Mouse (Mus musculus) erythroblast, embryonic 14.5 days (primary cell): ENCODE data around the gene Pik3r1. TPM values are rescaled to one million over a fixed set of nuclear protein-coding genes. Genes with fewer than 3 reads are reported as not detected.

Source experiments
- H3K27me3 ChIP-seq: 2 replicates; pipeline ENCODE4 v1.6.1; 2012; ENCODE audit warnings: inconsistent platforms; ENCODE audit not compliant: control insufficient read depth
- H3K36me3 ChIP-seq: 2 replicates; pipeline ENCODE4 v1.6.1; 2012; ENCODE audit warnings: mild to moderate bottlenecking, inconsistent platforms; ENCODE audit not compliant: control insufficient read depth
- H3K4me1 ChIP-seq: 2 replicates; pipeline ENCODE4 v1.6.1; 2012; ENCODE audit warnings: inconsistent platforms; ENCODE audit not compliant: control insufficient read depth
- H3K4me3 ChIP-seq: replicated peaks from 2 replicates; pipeline ENCODE3; 2012; ENCODE audit warnings: moderate library complexity, mild to moderate bottlenecking, inconsistent platforms
- H3K9me3 ChIP-seq: 2 replicates; pipeline ENCODE4 v1.6.1; 2012; ENCODE audit warnings: low read length, inconsistent platforms, mixed read lengths; ENCODE audit not compliant: control insufficient read depth
- GATA1 ChIP-seq: IDR thresholded peaks from 2 replicates; pipeline ENCODE4 v1.6.1; 2012; ENCODE audit warnings: low read length, inconsistent platforms, mixed read lengths
- TAL1 ChIP-seq: IDR thresholded peaks from 3 replicates; pipeline ENCODE4 v1.6.1; 2012; ENCODE audit warnings: low read length, inconsistent platforms, mixed read lengths
- polyA plus RNA-seq: library from polyadenylated mRNA; stranded (reverse); fragments of >175 nt; gene quantifications from 2 replicates; pipeline ENCODE4 v1.2.3, GENCODE M21; 2012

The Pik3r1 gene
- polyA plus RNA-seq, 1 experiment = 2.9 TPM

DNA sequence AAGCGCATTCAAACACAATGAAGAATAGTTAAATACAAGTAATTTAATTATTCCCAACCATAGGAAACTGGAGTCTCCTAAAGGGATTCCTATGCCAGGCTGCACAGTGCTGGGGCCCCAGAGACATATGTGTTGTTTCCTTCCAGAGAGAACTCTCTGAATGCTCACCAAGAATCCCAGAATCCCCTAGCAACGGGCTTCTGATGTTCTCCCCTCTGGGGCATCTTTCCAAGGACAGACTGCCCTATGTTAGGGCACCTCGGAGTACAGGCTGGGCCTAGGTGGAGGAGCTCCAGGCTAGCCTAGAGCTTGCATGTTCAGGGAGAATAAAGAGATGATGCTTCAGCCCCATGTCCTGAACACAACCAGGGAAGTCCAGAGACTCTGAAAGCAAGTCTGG, 58.2 kb downstream of the Pik3r1 start:
- H3K4me1 ChIP-seq = no peaks in the 10 kb centered on the region
- H3K4me3 ChIP-seq = no peak overlapping the region
- H3K27me3 ChIP-seq = no peaks in the 10 kb centered on the region
- H3K36me3 ChIP-seq = peaks cover 22% of the 10 kb centered on the region
- no peaks in the 10 kb centered on the region for H3K9me3 ChIP-seq
- TF ChIP-seq GATA1 (no peak), TAL1 (no peak)

- peaks cover 32% of the 10 kb centered on the region for H3K36me3 ChIP-seq
- H3K4me1 ChIP-seq = no peaks in the 10 kb centered on the region
- TF ChIP-seq TAL1 (no peak), GATA1 (no peak)
- H3K27me3 ChIP-seq = no peaks in the 10 kb centered on the region
- H3K9me3 ChIP-seq = no peaks in the 10 kb centered on the region
- no peak overlapping the region for H3K4me3 ChIP-seq
These were observed 60.8 kb downstream of the Pik3r1 start for GRCm38 (mm10) chr13:101707226-101707625.

GRCm38 (mm10) chr13:101706426-101706825, 61.6 kb downstream of the Pik3r1 start:
- TF ChIP-seq GATA1 (no peak), TAL1 (no peak)
- no peaks in the 10 kb centered on the region for H3K27me3 ChIP-seq

GRCm38 (mm10) chr13:101702096-101702775, 65.8 kb downstream of the Pik3r1 start:
- Histone ChIP-seq H3K9me3 (no peaks in the 10 kb centered on the region), H3K36me3 (peaks cover 50% of the 10 kb centered on the region), H3K27me3 (no peaks in the 10 kb centered on the region), H3K4me3 (no peak overlapping the region), H3K4me1 (no peaks in the 10 kb centered on the region)
- no peak for TF ChIP-seq GATA1
- TF ChIP-seq TAL1 = no peak

More at GRCm38 (mm10) chr13:101706426-101706825, 61.6 kb downstream of the Pik3r1 start:
- no peaks in the 10 kb centered on the region for H3K4me1 ChIP-seq
- no peaks in the 10 kb centered on the region for H3K9me3 ChIP-seq
- H3K4me3 ChIP-seq = no peak overlapping the region
- H3K36me3 ChIP-seq = peaks cover 39% of the 10 kb centered on the region

DNA sequence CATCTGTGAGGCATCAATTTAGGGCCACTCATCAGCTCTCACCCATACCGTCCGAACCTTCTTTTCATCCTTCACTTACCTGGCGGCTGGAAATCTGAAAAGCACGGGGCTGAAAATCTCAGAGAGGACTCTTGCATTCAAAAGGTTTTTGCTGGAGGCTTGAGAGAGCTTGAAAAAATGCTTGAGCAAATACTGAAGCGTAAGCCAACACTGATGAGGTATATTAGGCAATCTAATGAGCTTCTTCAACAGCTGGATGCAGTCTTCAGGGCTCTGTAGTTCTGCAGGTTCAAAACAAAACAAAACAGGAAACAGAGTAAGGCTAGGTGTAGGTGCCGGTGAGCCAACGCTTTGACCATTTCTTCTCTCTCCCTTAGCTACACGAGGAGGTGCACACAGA, 66.4 kb downstream of the Pik3r1 start:
- Histone ChIP-seq H3K4me1 (no peaks in the 10 kb centered on the region), H3K4me3 (no peak overlapping the region), H3K36me3 (peaks cover 50% of the 10 kb centered on the region), H3K27me3 (no peaks in the 10 kb centered on the region), H3K9me3 (no peaks in the 10 kb centered on the region)
- no peak for TF ChIP-seq TAL1
- no peak for TF ChIP-seq GATA1

GRCm38 (mm10) chr13:101699742-101700141, 68.3 kb downstream of the Pik3r1 start:
- Histone ChIP-seq H3K4me1 (peaks cover 16% of the 10 kb centered on the region), H3K4me3 (no peak overlapping the region), H3K27me3 (no peaks in the 10 kb centered on the region), H3K36me3 (peaks cover 41% of the 10 kb centered on the region), H3K9me3 (no peaks in the 10 kb centered on the region)
- TF ChIP-seq GATA1 (no peak), TAL1 (no peak)

DNA sequence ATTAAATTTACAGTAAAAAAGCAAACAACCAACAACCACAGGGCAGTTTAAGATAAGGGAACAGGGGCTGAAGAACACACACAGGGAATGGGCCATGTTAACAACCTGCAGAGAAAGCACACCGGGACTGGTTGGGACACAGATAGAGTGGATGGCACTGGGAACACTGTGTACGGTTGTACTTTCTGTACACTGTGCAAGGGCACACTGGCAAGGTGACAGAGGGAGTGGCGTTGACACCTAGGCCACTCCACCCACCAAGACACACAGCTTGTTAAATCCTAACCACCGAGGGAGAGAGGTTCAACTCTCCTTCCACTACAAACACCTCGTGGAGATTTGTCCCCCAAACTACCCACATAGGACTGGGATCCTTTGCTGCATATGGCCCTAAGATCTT, 70.1 kb downstream of the Pik3r1 start:
- no peak overlapping the region for H3K4me3 ChIP-seq
- H3K36me3 ChIP-seq = peaks cover 36% of the 10 kb centered on the region
- no peaks in the 10 kb centered on the region for H3K9me3 ChIP-seq
- no peak for TF ChIP-seq TAL1
- no peak for TF ChIP-seq GATA1
- peaks cover 30% of the 10 kb centered on the region for H3K4me1 ChIP-seq
- H3K27me3 ChIP-seq = no peaks in the 10 kb centered on the region

DNA sequence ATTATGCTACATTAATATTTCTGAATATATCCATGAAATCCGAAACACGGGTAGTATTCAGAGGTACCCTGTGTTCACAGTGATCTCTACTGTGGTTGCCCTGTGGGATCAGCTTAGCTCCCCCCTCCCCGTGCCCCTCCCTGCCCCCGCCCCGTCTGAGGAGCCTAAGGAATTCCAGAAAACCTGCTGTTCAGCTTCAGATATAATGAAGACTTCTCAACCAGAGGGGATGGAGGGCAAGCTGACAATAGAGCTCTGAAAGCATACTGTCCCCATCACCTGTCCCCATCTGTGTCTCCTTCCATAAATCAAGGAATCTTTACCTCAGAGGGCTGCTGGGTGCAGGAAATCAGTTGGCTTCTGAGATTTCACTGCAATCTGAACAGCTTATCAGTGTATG, 70.6 kb downstream of the Pik3r1 start:
- Histone ChIP-seq H3K4me1 (peaks cover 35% of the 10 kb centered on the region), H3K4me3 (no peak overlapping the region), H3K9me3 (no peaks in the 10 kb centered on the region), H3K27me3 (no peaks in the 10 kb centered on the region), H3K36me3 (peaks cover 34% of the 10 kb centered on the region)
- TF ChIP-seq TAL1 = no peak
- no peak for TF ChIP-seq GATA1

DNA sequence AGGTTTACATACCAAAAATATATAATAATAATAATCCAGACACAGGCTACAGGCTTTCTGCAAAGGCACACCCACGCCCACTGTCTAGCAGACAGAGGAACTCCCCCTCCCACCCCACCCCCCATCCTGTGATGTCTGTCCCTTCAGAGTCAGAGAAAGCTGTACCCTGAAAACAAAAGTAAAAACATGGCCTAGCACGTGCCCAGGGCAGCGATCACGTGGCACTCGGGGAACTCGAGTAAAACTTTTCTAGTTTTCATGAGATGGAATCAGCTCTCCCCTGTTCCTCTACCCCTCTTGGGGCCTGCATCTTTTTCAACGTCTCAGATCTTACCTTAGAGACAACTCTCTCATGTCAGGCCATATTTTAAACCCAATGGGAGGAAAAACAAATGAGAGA, 71.2 kb downstream of the Pik3r1 start:
- H3K4me3 ChIP-seq = no peak overlapping the region
- H3K36me3 ChIP-seq = peaks cover 29% of the 10 kb centered on the region
- TF ChIP-seq GATA1 (no peak), TAL1 (no peak)
- peaks cover 40% of the 10 kb centered on the region for H3K4me1 ChIP-seq
- no peaks in the 10 kb centered on the region for H3K27me3 ChIP-seq
- H3K9me3 ChIP-seq = no peaks in the 10 kb centered on the region

- no peaks in the 10 kb centered on the region for H3K9me3 ChIP-seq
- TF ChIP-seq GATA1 = no peak
- no peak for TF ChIP-seq TAL1
- no peak overlapping the region for H3K4me3 ChIP-seq
- peaks cover 26% of the 10 kb centered on the region for H3K36me3 ChIP-seq
- H3K27me3 ChIP-seq = no peaks in the 10 kb centered on the region
- peaks cover 45% of the 10 kb centered on the region for H3K4me1 ChIP-seq
These were observed 71.7 kb downstream of the Pik3r1 start for GRCm38 (mm10) chr13:101696316-101696715.
